Mouse (Mus musculus): ENCODE measurements around the gene G3bp2. TPM values are rescaled to one million over a fixed set of nuclear protein-coding genes. Genes with fewer than 3 reads are reported as not detected.

Gene G3bp2
- total and polyA plus RNA-seq, 2 experiments from 2014 or later = 143 to 265 TPM

DNA sequence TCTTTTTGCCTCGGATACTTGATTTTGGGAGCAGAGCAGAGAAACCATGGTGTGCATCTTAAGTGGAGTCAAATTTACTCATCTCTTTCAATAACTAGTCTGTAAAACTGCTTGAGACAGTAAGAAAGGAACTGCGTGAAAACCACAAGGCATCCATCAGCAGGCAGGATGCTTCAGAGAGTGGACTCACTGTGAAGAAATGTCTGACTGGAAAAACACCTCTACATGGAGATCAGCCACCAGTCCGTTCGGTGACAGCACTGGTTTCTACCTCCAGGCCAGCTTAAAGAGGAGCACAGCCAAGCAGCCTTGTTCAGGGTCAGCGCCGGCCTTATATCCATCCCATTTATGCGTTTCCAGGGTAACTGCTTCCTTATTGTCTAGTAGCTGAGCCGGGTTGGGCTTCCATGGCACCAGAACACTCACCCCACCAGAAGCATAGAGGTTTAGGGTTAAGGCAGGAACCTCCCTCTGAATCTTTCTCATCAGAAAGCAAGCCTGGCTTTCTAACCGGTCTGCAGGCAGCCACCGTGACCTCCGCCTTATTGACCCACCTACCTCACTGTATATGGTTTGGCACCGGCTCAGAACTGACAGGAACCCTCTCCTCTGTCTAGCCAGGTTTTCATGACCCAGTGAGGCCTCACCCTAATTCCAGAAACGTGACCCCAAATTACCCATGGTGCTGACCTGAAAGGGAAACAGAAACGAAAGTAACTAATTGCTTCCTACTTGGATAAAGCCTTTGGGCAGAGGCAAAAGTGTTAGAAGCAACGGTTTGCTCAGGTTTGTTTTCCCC is 9.9 kb upstream of the G3bp2 start:
- no peak for TF ChIP-seq CTCF (IDR thresholded peaks at IDR 0.05; ENCODE audit: low read depth)
- Histone ChIP-seq H3K9ac (replicated peaks; ENCODE audit: low read length) (0 out of 2 replicates have a peak overlapping the region, but pooled peaks have one; percentile 17), H3K9me3 (ENCODE audit: low read length) (no peaks in the 10 kb centered on the region), H3K27me3 (ENCODE audit: insufficient read depth, low read length) (no peaks in the 10 kb centered on the region), H3K27ac (no peak overlapping the region), H3K4me2 (ENCODE audit: low read depth, low read length) (no peak overlapping the region), H3K36me3 (ENCODE audit: insufficient read depth, low read length) (no peaks in the 10 kb centered on the region), H3K4me3 (ENCODE audit: low read length) (no peak overlapping the region), H3K4me1 (ENCODE audit: insufficient read depth, low read length) (no peaks in the 10 kb centered on the region)
- ATAC-seq (no peak), DNase-seq (ENCODE audit: low spot score) (no peak)
- 41% methylated on average over 15 of the region's 15 CpGs for WGBS

DNA sequence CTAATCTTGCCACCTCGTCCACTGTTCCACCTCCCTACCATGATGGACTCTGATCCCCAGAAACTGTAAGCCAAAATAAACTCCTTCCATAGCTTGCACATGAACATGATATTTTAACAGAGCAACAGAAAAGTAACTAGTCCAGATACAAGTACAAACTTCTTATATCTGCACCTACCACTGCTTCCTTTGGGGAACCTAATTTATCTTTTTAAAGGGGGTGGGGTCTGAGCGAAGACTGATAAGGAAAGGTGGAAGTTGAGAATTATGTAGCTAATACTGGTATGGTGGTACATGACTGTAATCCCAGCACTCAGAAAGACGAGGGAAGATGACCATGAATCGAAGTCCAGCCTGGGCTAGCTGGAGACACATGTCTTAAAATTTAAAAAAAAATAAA is 4.0 kb upstream of the G3bp2 start:
- no peaks in the 10 kb centered on the region for H3K9me3 ChIP-seq (ENCODE audit: low read length)
- H3K4me1 ChIP-seq (ENCODE audit: insufficient read depth, low read length) = no peaks in the 10 kb centered on the region
- no peak for TF ChIP-seq CTCF (IDR thresholded peaks at IDR 0.05; ENCODE audit: low read depth)
- ATAC-seq (no peak), DNase-seq (ENCODE audit: low spot score) (no peak)
- no peaks in the 10 kb centered on the region for H3K27me3 ChIP-seq (ENCODE audit: insufficient read depth, low read length)
- H3K4me3 ChIP-seq (ENCODE audit: low read length) = no peak overlapping the region
- H3K27ac ChIP-seq = no peak overlapping the region
- no peaks in the 10 kb centered on the region for H3K36me3 ChIP-seq (ENCODE audit: insufficient read depth, low read length)
- WGBS = 96% methylated on average over 4 of the region's 4 CpGs
- H3K4me2 ChIP-seq (ENCODE audit: low read depth, low read length) = no peak overlapping the region
- H3K9ac ChIP-seq (replicated peaks; ENCODE audit: low read length) = no peak overlapping the region

DNA sequence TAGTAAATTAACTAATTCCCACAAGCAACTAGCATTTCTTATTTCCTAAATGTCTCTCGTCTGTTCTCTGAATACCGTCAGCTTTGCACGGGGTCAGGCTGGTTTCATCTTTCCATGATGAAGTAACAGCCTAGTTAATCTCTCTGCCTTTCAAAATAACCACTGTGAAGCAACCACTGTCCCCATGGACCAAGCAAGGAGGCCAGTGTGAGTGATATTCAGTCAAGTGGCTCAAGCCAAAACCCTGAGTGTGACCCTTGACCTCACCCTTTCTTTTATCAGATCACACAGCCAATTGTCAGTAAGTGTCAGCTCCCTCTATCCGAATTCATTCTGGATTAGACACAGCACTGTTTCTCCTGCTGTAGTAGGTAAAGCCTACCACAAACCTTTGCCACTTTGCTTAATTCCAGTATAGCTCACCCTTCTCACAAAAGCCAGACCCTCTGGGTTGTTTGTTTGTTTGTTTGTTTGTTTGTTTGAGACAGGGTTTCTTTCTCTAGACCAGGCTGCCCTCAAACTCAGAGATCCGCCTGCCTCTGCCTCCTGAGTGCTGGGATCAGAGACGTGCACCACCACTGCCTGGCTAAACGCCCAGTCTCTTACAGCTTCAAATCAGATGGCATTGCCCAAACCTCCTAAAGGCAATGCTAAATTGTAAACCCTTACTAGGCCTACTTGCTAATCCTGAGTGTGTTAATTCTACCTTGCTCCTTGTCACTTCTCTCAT is 2.5 kb upstream of the G3bp2 start:
- DNase-seq (ENCODE audit: low spot score) (no peak), ATAC-seq (no peak)
- 84% methylated on average over 7 of the region's 7 CpGs for WGBS
- H3K27me3 ChIP-seq (ENCODE audit: insufficient read depth, low read length) = no peaks in the 10 kb centered on the region
- no peak overlapping the region for H3K27ac ChIP-seq
- no peak overlapping the region for H3K4me2 ChIP-seq (ENCODE audit: low read depth, low read length)
- TF ChIP-seq CTCF (IDR thresholded peaks at IDR 0.05; ENCODE audit: low read depth) = no peak
- no peak overlapping the region for H3K4me3 ChIP-seq (ENCODE audit: low read length)
- H3K36me3 ChIP-seq (ENCODE audit: insufficient read depth, low read length) = no peaks in the 10 kb centered on the region
- no peak overlapping the region for H3K9ac ChIP-seq (replicated peaks; ENCODE audit: low read length)
- peaks cover 5% of the 10 kb centered on the region; the same call in 1 of the 2 replicates for H3K4me1 ChIP-seq (ENCODE audit: insufficient read depth, low read length)
- no peaks in the 10 kb centered on the region for H3K9me3 ChIP-seq (ENCODE audit: low read length)

DNA sequence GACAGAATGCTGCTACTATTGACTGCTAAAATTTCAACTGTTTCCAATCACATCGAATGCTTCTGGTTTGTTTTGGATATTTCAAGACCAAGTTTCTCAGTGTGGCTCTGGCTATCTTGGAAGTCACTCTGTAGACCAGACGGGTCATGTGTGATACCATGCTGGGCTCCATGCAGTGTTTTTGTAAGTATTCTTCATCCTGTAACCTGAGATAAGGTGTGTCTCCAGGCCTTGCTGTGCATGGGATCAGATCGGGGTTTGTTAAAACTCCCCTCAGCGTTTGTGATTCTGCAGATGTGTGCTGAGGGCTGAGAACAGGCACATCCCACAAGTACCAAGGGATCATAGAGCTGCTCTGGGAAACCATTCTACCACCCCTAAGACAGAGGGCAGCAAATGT is 1.7 kb upstream of the G3bp2 start:
- Histone ChIP-seq H3K4me2 (ENCODE audit: low read depth, low read length) (no peak overlapping the region), H3K4me1 (ENCODE audit: insufficient read depth, low read length) (peaks cover 5% of the 10 kb centered on the region; the same call in 1 of the 2 replicates), H3K9ac (replicated peaks; ENCODE audit: low read length) (no peak overlapping the region), H3K27ac (no peak overlapping the region), H3K36me3 (ENCODE audit: insufficient read depth, low read length) (no peaks in the 10 kb centered on the region), H3K4me3 (ENCODE audit: low read length) (no peak overlapping the region), H3K9me3 (ENCODE audit: low read length) (no peaks in the 10 kb centered on the region), H3K27me3 (ENCODE audit: insufficient read depth, low read length) (no peaks in the 10 kb centered on the region)
- DNase-seq (ENCODE audit: low spot score) = no peak
- 71% methylated on average over 4 of the region's 4 CpGs for WGBS
- no peak for TF ChIP-seq CTCF (IDR thresholded peaks at IDR 0.05; ENCODE audit: low read depth)
- ATAC-seq = no peak

DNA sequence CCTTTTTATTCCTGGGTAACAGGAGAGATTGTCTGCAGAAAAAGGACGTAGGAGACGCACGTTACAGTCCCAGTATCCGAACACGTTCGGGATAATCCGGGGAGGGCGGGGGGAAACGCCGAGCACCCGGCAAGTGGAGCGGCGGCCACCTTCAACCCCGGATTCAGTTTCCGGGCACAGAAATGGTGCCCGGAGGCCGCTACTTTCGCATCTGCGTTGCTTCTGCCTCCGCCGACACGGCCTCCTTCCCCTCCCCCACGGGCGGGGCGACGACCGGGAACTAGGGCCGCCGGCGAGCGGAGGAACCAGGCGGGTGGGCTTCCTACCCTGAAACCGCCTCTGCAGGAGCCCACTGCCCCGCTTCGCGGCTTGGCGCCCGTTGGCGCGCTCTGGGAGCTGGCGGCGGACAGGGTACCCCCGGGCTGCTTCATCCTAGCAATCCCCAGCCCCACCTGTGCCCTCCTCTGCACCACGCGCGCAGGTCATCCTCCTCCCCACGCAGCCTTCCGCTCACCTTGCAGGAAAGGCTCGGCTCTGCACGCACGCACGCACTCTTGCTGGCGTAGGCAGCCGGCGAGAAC is 608 bp downstream of the G3bp2 start:
- TF ChIP-seq CTCF (IDR thresholded peaks at IDR 0.05; ENCODE audit: low read depth) = no peak
- WGBS = under 1% methylated on average over 55 of the region's 55 CpGs
- Histone ChIP-seq H3K36me3 (ENCODE audit: insufficient read depth, low read length) (no peaks in the 10 kb centered on the region), H3K4me3 (ENCODE audit: low read length) (peak overlapping the region; percentile 100), H3K27ac (peak overlapping the region; percentile 98), H3K9ac (replicated peaks; ENCODE audit: low read length) (peak overlapping the region; percentile 97), H3K27me3 (ENCODE audit: insufficient read depth, low read length) (no peaks in the 10 kb centered on the region), H3K4me1 (ENCODE audit: insufficient read depth, low read length) (peaks cover 5% of the 10 kb centered on the region; the same call in 1 of the 2 replicates), H3K9me3 (ENCODE audit: low read length) (no peaks in the 10 kb centered on the region), H3K4me2 (ENCODE audit: low read depth, low read length) (peak overlapping the region; percentile 71)
- DNase-seq (ENCODE audit: low spot score) (peak; percentile 82), ATAC-seq (peak; percentile 15)

DNA sequence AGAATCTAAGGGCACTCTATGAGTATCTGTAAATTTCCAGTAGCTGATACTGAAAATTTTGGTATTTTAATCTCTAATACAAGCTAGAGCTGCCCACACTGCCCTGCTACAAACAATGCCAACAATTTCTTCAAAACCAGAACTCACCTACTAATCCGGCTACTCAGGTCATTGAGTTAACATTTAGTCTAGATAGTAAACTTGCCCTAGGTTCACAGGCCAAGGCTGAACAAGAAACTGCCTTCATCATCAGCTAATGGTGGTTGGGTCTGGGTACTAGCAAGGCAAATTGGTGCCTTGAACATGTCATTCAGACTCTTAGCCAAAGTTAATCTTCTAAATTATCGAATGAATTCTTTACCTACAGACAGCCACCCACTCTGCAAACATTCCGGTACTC is 2.2 kb downstream of the G3bp2 start:
- TF ChIP-seq CTCF (IDR thresholded peaks at IDR 0.05; ENCODE audit: low read depth) = no peak
- Histone ChIP-seq H3K27me3 (ENCODE audit: insufficient read depth, low read length) (no peaks in the 10 kb centered on the region), H3K27ac (no peak overlapping the region), H3K9ac (replicated peaks; ENCODE audit: low read length) (no peak overlapping the region; the same call in 1 of the 2 replicates), H3K9me3 (ENCODE audit: low read length) (no peaks in the 10 kb centered on the region), H3K4me1 (ENCODE audit: insufficient read depth, low read length) (peaks cover 5% of the 10 kb centered on the region; the same call in 1 of the 2 replicates), H3K36me3 (ENCODE audit: insufficient read depth, low read length) (no peaks in the 10 kb centered on the region), H3K4me3 (ENCODE audit: low read length) (peak overlapping the region; percentile 100), H3K4me2 (ENCODE audit: low read depth, low read length) (peak overlapping the region; percentile 71)
- 78% methylated on average over 3 of the region's 3 CpGs for WGBS
- DNase-seq (ENCODE audit: low spot score) (no peak), ATAC-seq (no peak)

Data from hindbrain, postnatal 0 days (tissue).